Mouse (Mus musculus) gastrocnemius, postnatal 10 days (tissue): ENCODE measurements around the gene Cts3. TPM values are rescaled to one million over a fixed set of nuclear protein-coding genes. Genes with fewer than 3 reads are reported as not detected.
"Not testable (repeated sequence)": the region's sequence is repeated elsewhere in the genome, so short reads cannot be mapped to it uniquely, and the experiment has no call there.

Experiments used
- DNase-seq: peaks from one replicate; pipeline ENCODE4 v3.0.0; 2021; ENCODE audit warnings: mixed read lengths
- long read RNA-seq, 2 experiments: library from polyadenylated mRNA; stranded (forward); transcript quantifications; one replicate each; pipeline ENCODE4 v2.0.0; 2021
- total RNA-seq, 2 experiments: library from RNA; stranded (reverse); gene quantifications; 2 replicates each; pipeline ENCODE4 v1.2.3; 2021

The Cts3 gene
- not detected for total RNA-seq
- long read RNA-seq, experiment 1: 0 reads
- long read RNA-seq, experiment 2: 0 reads

- no peak for DNase-seq
These were observed at the start of gene Cts3 for GRCm38 (mm10) chr13:61570027-61570426. Gene Cts3, minus strand, starts transcription at chr13:61570127.

- not testable (repeated sequence) for DNase-seq
These were observed 1.9 kb downstream of the Cts3 start, which contains the start of gene Gm49352 for GRCm38 (mm10) chr13:61568074-61568473. Gene Gm49352, minus strand, starts transcription at chr13:61568174.

GRCm38 (mm10) chr13:61541631-61542030, 28.3 kb downstream of the Cts3 start, which contains the start of gene Ctsm:
Gene Ctsm, minus strand, starts transcription at chr13:61541839.
- no peak for DNase-seq

Other genes with a start within 250 kb of the Cts3 start
- gene Cts7, start 211.9 kb downstream of the Cts3 start, total RNA-seq: not detected
- gene Ctsm, start 28.3 kb downstream of the Cts3 start, total RNA-seq: not detected
- not detected for gene Gm49352, start 2.0 kb downstream of the Cts3 start, total RNA-seq